Mouse (Mus musculus) layer of hippocampus, adult 18-20 months (tissue): ENCODE data around the gene T2. TPM values are rescaled to one million over a fixed set of nuclear protein-coding genes. Genes with fewer than 3 reads are reported as not detected.
A peak's percentile ranks its signal among the peaks of the same experiment; 100 is the strongest.

ENCODE experiments used
- DNase-seq, 2 experiments: peaks; one replicate each; pipeline ENCODE4 v3.0.0; 2022; ENCODE audit warnings: low spot score in 2 of 2
- total RNA-seq, 2 experiments: library from RNA; stranded (reverse); gene quantifications; 2 replicates each; pipeline ENCODE4 v1.2.3; 2021

Gene T2
- total RNA-seq, 2 experiments from 2014 or later, result 0.38 to 1.8 TPM

GRCm38 (mm10) chr17:8468716-8469344 is 113.0 kb downstream of the T2 start:
- peak; percentile 83 to 96 for DNase-seq

Other genes starting within 250 kb of the T2 start
- under 1 TPM; 0.13 to 0.22 TPM for gene Gm49673, start 208.2 kb upstream of the T2 start, total RNA-seq
- 1 to 10 TPM; 7.8 to 7.9 TPM for gene Rnaset2a, start 207.9 kb upstream of the T2 start, total RNA-seq
- 10 to 100 TPM; 12.7 to 13.0 TPM for gene Fgfr1op, start 190.5 kb upstream of the T2 start, total RNA-seq
- gene Ccr6, start 119.9 kb upstream of the T2 start, total RNA-seq, result under 1 TPM in 1 of 2 experiments, not detected in 1; 0.47 TPM
- gene Mpc1, start 73.1 kb upstream of the T2 start, total RNA-seq, result 100 to 1,000 TPM; 134 to 141 TPM
- 10 to 100 TPM; 52.1 to 53.9 TPM for gene Sft2d1, start 44.9 kb upstream of the T2 start, total RNA-seq
- 10 to 100 TPM; 23.0 to 26.6 TPM for gene Prr18, start 18.5 kb upstream of the T2 start, total RNA-seq
- gene T, start 78.4 kb downstream of the T2 start, total RNA-seq, result not detected
- 10 to 100 TPM; 59.8 to 61.8 TPM for gene Pde10a, start 169.4 kb downstream of the T2 start, total RNA-seq
- gene Gm17087, start 211.0 kb downstream of the T2 start, total RNA-seq, result not detected